Comparison of ENCODE assay signal across 8 mouse cellular contexts in genomic region chr3:105151475-105152157, GRCm38 (mm10).
A peak's percentile ranks its signal among the peaks of the same experiment; 100 is the strongest.
DNase-seq lines count a peak whose midpoint lies in the region; ATAC-seq lines count a peak whose summit lies in the region.

No protein-coding gene starts in this region.

- H3K27me3 ChIP-seq in heart, embryonic 13.5 days (replicated peaks): no peaks in the 10 kb centered on the region; the same call in 1 of the 2 replicates

- no peaks in the 10 kb centered on the region for H3K36me3 ChIP-seq in heart, embryonic 13.5 days

- H3K9me3 ChIP-seq in heart, embryonic 13.5 days: no peaks in the 10 kb centered on the region

- H3K27ac ChIP-seq in heart, embryonic 13.5 days (replicated peaks): peak overlapping the region; percentile 53

- peak; percentile 46; the same call in 1 of the 2 replicates for ATAC-seq in heart, embryonic 13.5 days (ENCODE audit: extremely low read depth, insufficient number of reproducible peaks, low FRiP score, low TSS enrichment)
- ATAC-seq in megakaryocyte progenitor cell, adult 5-6 weeks (replicated peaks; ENCODE audit: poor library complexity): peak; percentile 79
- no peak for ATAC-seq in activated CD4-positive, CD25-positive, alpha-beta regulatory T cell, adult 4 months

- peaks cover 18% of the 10 kb centered on the region for H3K4me1 ChIP-seq in heart, embryonic 13.5 days

- H3K9ac ChIP-seq in heart, embryonic 13.5 days: no peak overlapping the region

- no peak overlapping the region for H3K4me3 ChIP-seq in heart, embryonic 13.5 days

- H3K4me2 ChIP-seq in heart, embryonic 13.5 days: 0 out of 2 replicates have a peak overlapping the region, but pooled peaks have one; percentile 33

- DNase-seq in heart, adult 8-10 months (ENCODE audit: low spot score): no peak
- DNase-seq in embryo, embryonic 10.5 days (ENCODE audit: low spot score): peak; percentile 76
- peak; percentile 44 to 49 for DNase-seq in heart, postnatal 10 days
- DNase-seq in layer of hippocampus, adult 18-20 months (ENCODE audit: low spot score in 2 of 2): peak; percentile 40 to 66
- peak; percentile 48 for DNase-seq in right cerebral cortex, postnatal 25 days

- WGBS in heart, embryonic 13.5 days: 9% methylated on average over 11 of the region's 11 CpGs

- intact Hi-C loops in heart, postnatal 10 days (cut with DNase I): no loop called here
